Mouse (Mus musculus) myocyte (in vitro differentiated cells): ENCODE measurements at regions not wholly inside any gene's neighbourhood (a gene's known extent, or its start where the extent isn't known, plus 50 kb on each side); places are given as distances from the start of the nearest gene placed in this dataset.
A peak's percentile ranks its signal among the peaks of the same experiment; 100 is the strongest.

Experiments
- H3K27me3 ChIP-seq: one replicate; pipeline ENCODE4 v1.6.1; 2011; ENCODE audit not compliant: control insufficient read depth, insufficient read depth, insufficient read length
- H3K36me3 ChIP-seq: one replicate; pipeline ENCODE4 v1.6.1; 2011; ENCODE audit not compliant: control insufficient read depth, insufficient read depth
- H3K4me2 ChIP-seq: one replicate; pipeline ENCODE4 v1.6.1; 2011; ENCODE audit warnings: low read depth, control low read depth
- H3K4me3 ChIP-seq: one replicate; pipeline ENCODE4 v1.5.1; 2011; ENCODE audit warnings: mild to moderate bottlenecking, control low read depth, moderate library complexity
- H3K79me2 ChIP-seq: one replicate; pipeline ENCODE4 v1.6.1; 2011; ENCODE audit not compliant: control insufficient read depth, insufficient read depth
- H3ac ChIP-seq: one replicate; pipeline ENCODE4 v1.6.1; 2011; ENCODE audit not compliant: control insufficient read depth, insufficient read length
- CEBPB ChIP-seq: IDR thresholded peaks from 2 replicates; pipeline ENCODE4 v1.6.1; 2011; ENCODE audit warnings: mild to moderate bottlenecking, moderate library complexity; ENCODE audit not compliant: poor library complexity, insufficient read depth, severe bottlenecking
- E2F4 ChIP-seq: IDR thresholded peaks from one replicate; pipeline ENCODE4 v1.6.1; 2011; ENCODE audit warnings: mild to moderate bottlenecking, control low read depth, moderate library complexity; ENCODE audit not compliant: insufficient read depth
- MAX ChIP-seq: IDR thresholded peaks from one replicate; pipeline ENCODE4 v1.6.1; 2011; ENCODE audit warnings: low read depth, mild to moderate bottlenecking, control low read depth
- MYOD1 ChIP-seq, 3 experiments: IDR thresholded peaks; one replicate each; pipeline ENCODE4 v1.6.1; 2011; ENCODE audit warnings: control low read depth in 2 of 3, low read depth in 2 of 3, mild to moderate bottlenecking in 2 of 3, moderate library complexity in 1 of 3; ENCODE audit not compliant: insufficient read length in 2 of 3, control insufficient read depth in 1 of 3
- MYOG ChIP-seq, 3 experiments: IDR thresholded peaks; one replicate each; pipeline ENCODE4 v1.6.1; 2011; ENCODE audit warnings: control low read depth in 2 of 3, low read depth in 2 of 3, mild to moderate bottlenecking in 2 of 3; ENCODE audit not compliant: insufficient read length in 2 of 3, control insufficient read depth in 1 of 3, insufficient read depth in 1 of 3
- POLR2A ChIP-seq: IDR thresholded peaks from one replicate; pipeline ENCODE4 v1.6.1; 2011; ENCODE audit warnings: low read depth, mild to moderate bottlenecking, control low read depth, moderate library complexity; ENCODE audit not compliant: insufficient read length
- POLR2AphosphoS2 ChIP-seq: IDR thresholded peaks from one replicate; pipeline ENCODE4 v1.6.1; 2011; ENCODE audit warnings: low read depth, control low read depth; ENCODE audit not compliant: insufficient read length
- REST ChIP-seq: IDR thresholded peaks from one replicate; pipeline ENCODE4 v1.6.1; 2011; ENCODE audit warnings: mild to moderate bottlenecking, control low read depth, moderate library complexity; ENCODE audit not compliant: insufficient read depth, insufficient read length
- SRF ChIP-seq: IDR thresholded peaks from one replicate; pipeline ENCODE4 v1.6.1; 2011; ENCODE audit warnings: low read depth; ENCODE audit not compliant: control insufficient read depth, insufficient read length
- TCF12 ChIP-seq: IDR thresholded peaks from one replicate; pipeline ENCODE4 v1.6.1; 2011; ENCODE audit warnings: mild to moderate bottlenecking, control low read depth; ENCODE audit not compliant: poor library complexity, insufficient read depth, severe bottlenecking
- TCF3 ChIP-seq: IDR thresholded peaks from one replicate; pipeline ENCODE4 v1.6.1; 2011; ENCODE audit warnings: low read depth, control low read depth; ENCODE audit not compliant: insufficient read length
- USF1 ChIP-seq: IDR thresholded peaks from one replicate; pipeline ENCODE4 v1.6.1; 2011; ENCODE audit warnings: low read depth, mild to moderate bottlenecking, control low read depth, moderate library complexity

DNA sequence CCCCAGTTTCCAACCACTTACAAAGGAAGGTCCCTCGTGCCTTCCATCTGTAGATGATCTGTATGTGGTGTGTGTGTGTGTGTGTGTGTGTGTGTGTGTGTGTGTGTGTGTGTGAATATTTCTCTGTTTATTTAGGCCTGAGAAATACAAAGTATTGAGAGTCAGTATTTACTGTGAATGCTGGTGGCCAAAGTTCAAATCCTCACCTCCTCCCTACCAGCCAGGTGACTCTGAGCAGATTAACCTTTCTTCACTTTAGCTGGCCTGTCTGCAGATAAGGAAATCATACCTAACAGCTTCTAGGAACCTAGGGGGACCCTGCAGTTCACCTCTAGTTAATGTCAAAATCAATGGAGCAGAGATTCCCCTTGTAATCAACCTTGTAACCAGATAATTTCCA is 100.9 kb upstream of the Tle3 start:
- Histone ChIP-seq H3K4me2 (no peak overlapping the region), H3ac (no peak overlapping the region), H3K4me3 (no peak overlapping the region), H3K27me3 (peaks cover 5% of the 10 kb centered on the region), H3K79me2 (no peaks in the 10 kb centered on the region), H3K36me3 (no peaks in the 10 kb centered on the region)
- TF ChIP-seq REST, result no peak

DNA sequence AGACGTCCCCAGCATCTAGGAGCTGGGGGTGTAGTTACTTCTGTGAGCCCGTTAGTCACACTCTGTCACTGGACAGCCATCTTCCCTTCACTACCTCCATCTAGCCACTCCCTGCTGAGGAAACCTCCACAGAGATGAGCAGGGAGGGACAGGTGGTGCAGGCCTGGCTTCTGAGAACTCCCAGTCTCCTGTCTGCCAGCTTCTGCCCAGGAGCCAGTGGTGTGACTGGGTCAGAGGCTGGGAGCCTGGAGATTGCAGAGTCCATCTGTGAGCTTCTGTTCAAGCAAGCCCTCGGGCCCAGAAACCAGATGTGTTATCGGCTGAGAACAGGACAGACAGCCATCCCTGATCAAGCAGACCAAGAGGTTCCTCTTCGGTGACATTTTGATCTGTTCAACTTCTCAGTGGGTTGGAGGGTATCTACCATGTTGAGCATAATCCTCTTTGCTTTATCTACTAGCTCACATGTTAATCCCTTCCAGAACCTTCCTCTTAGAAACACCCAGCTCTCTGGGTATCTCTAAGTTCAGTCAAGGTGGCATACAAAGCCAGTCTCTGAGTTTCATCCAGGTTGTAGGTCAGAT is 100.3 kb upstream of the Tle3 start:
- no peak overlapping the region for H3K4me2 ChIP-seq
- H3K4me3 ChIP-seq, result no peak overlapping the region
- no peaks in the 10 kb centered on the region for H3K36me3 ChIP-seq
- TF ChIP-seq CEBPB (no peak), MYOD1 (IDR thresholded peaks at IDR 0.05; ENCODE audit: control insufficient read depth in 1 of 3, insufficient read length in 2 of 3, low read depth in 2 of 3) (no peak), MAX (no peak), POLR2A (no peak), USF1 (no peak), REST (no peak), TCF12 (no peak), TCF3 (no peak), E2F4 (no peak), POLR2AphosphoS2 (no peak), MYOG (IDR thresholded peaks at IDR 0.05; ENCODE audit: control insufficient read depth in 1 of 3, insufficient read depth in 1 of 3, insufficient read length in 2 of 3, low read depth in 2 of 3) (no peak), SRF (no peak)
- no peaks in the 10 kb centered on the region for H3K79me2 ChIP-seq
- peaks cover 5% of the 10 kb centered on the region for H3K27me3 ChIP-seq
- no peak overlapping the region for H3ac ChIP-seq

DNA sequence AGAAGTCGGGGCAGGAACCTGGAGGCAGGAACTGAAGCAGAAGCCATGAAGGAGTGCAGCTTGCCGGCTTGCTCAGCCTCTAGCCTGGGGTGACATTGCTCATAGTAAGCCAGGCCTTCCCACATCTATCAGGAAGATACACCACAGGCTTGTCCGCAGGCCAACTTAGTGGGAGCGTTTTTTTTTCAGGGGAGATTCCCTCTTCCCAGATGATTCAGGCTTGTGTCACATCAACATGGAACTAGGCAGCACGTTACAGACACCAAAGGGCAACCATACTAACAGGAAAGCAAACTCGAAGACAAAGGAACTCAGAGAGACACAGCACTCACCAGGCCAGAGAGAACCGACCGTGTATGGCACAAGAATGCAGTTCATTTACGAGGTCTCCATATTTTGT is 98.1 kb upstream of the Tle3 start:
- no peak overlapping the region for H3K4me2 ChIP-seq
- H3K79me2 ChIP-seq, result no peaks in the 10 kb centered on the region
- H3K4me3 ChIP-seq, result no peak overlapping the region
- TF ChIP-seq MAX (peak; percentile 67), TCF12 (no peak)
- H3K27me3 ChIP-seq, result peaks cover 5% of the 10 kb centered on the region
- H3K36me3 ChIP-seq, result no peaks in the 10 kb centered on the region
- no peak overlapping the region for H3ac ChIP-seq

- Histone ChIP-seq H3K27me3 (peaks cover 4% of the 10 kb centered on the region), H3ac (no peak overlapping the region), H3K4me3 (no peak overlapping the region), H3K36me3 (no peaks in the 10 kb centered on the region), H3K4me2 (peak overlapping the region; percentile 25), H3K79me2 (no peaks in the 10 kb centered on the region)
- TF ChIP-seq TCF3 (no peak), USF1 (no peak), CEBPB (no peak), MYOG (IDR thresholded peaks at IDR 0.05; ENCODE audit: control insufficient read depth in 1 of 3, insufficient read depth in 1 of 3, insufficient read length in 2 of 3, low read depth in 2 of 3) (no peak), REST (no peak), MYOD1 (IDR thresholded peaks at IDR 0.05; ENCODE audit: control insufficient read depth in 1 of 3, insufficient read length in 2 of 3, low read depth in 2 of 3) (no peak), E2F4 (no peak), TCF12 (no peak), MAX (no peak), SRF (no peak), POLR2AphosphoS2 (no peak)
Observed at GRCm38 (mm10) chr9:61277369-61278215, 94.6 kb upstream of the Tle3 start.

DNA sequence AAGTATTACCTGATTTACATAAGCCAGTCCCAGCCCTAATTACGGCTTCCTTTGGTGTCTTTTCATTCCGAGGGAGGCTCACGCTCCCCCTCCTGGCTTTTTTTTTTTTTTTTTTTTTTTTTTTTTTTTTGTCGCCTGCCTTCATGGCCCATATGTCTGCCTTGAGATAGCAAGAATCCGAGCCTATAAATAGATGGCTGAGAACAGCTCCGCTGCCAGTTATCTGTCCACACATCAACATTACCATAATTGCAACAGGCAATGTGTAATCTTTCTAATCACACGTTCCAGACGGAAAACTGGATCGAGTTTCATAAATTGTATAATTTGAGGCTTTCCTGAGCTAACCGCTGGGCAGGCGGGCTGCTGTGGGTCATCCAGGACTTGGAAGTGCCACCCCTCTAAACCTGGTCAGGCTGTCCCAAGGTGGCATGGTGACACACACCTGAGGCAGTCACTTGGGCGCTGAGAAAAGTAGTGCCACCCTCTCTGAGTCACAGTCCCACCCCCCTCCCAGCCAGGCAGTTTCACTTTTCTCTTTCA is 93.9 kb upstream of the Tle3 start:
- Histone ChIP-seq H3K4me3 (no peak overlapping the region), H3K27me3 (no peaks in the 10 kb centered on the region), H3ac (no peak overlapping the region), H3K4me2 (peak overlapping the region; percentile 30), H3K79me2 (no peaks in the 10 kb centered on the region), H3K36me3 (no peaks in the 10 kb centered on the region)
- no peak for TF ChIP-seq POLR2A
- no peak for TF ChIP-seq TCF3
- no peak for TF ChIP-seq USF1
- TF ChIP-seq TCF12, result no peak
- TF ChIP-seq E2F4, result no peak
- TF ChIP-seq MAX, result no peak
- no peak for TF ChIP-seq POLR2AphosphoS2
- TF ChIP-seq REST, result no peak
- no peak for TF ChIP-seq MYOD1 (IDR thresholded peaks at IDR 0.05; ENCODE audit: control insufficient read depth in 1 of 3, insufficient read length in 2 of 3, low read depth in 2 of 3)
- no peak for TF ChIP-seq MYOG (IDR thresholded peaks at IDR 0.05; ENCODE audit: control insufficient read depth in 1 of 3, insufficient read depth in 1 of 3, insufficient read length in 2 of 3, low read depth in 2 of 3)
- TF ChIP-seq SRF, result no peak
- no peak for TF ChIP-seq CEBPB
